Mouse (Mus musculus) hindbrain, embryonic 12.5 days (tissue): ENCODE measurements around the gene Omd. TPM values are rescaled to one million over a fixed set of nuclear protein-coding genes. Genes with fewer than 3 reads are reported as not detected.

Experiments
- ATAC-seq: fragments of 200-750 bp; cut with Nextera tagmentation; 2 replicates; pipeline ENCODE4 v1.8.0; 2017; ENCODE audit warnings: moderate TSS enrichment; ENCODE audit not compliant: low FRiP score
- H3K27ac ChIP-seq: fragments of 300-500 bp; sonication (generic); 2 replicates; pipeline ENCODE4 v1.5.1; 2016; ENCODE audit warnings: mild to moderate bottlenecking
- H3K27me3 ChIP-seq: fragments of 300-500 bp; sonication (generic); 2 replicates; pipeline ENCODE4 v1.6.1; 2016; ENCODE audit warnings: mild to moderate bottlenecking
- H3K36me3 ChIP-seq: fragments of 300-500 bp; sonication (generic); 2 replicates; pipeline ENCODE4 v1.6.1; 2016; ENCODE audit warnings: mild to moderate bottlenecking
- H3K4me1 ChIP-seq: fragments of 300-500 bp; sonication (generic); 2 replicates; pipeline ENCODE4 v1.6.1; 2016
- H3K4me2 ChIP-seq: fragments of 300-500 bp; sonication (generic); replicated peaks from 2 replicates; pipeline ENCODE4 v1.6.1; 2016; ENCODE audit warnings: mild to moderate bottlenecking
- H3K4me3 ChIP-seq: fragments of 300-500 bp; sonication (generic); 2 replicates; pipeline ENCODE4 v1.5.1; 2016; ENCODE audit warnings: mild to moderate bottlenecking
- H3K9ac ChIP-seq: fragments of 300-500 bp; sonication (generic); 2 replicates; pipeline ENCODE4 v1.6.1; 2016; ENCODE audit warnings: mild to moderate bottlenecking, moderate library complexity
- H3K9me3 ChIP-seq: fragments of 300-500 bp; sonication (generic); replicated peaks from 2 replicates; pipeline ENCODE4 v1.6.1; 2016; ENCODE audit warnings: mild to moderate bottlenecking
- WGBS: fragments of 180-500 bp; shearing (Covaris S2); methylation state at CpG from one replicate; pipeline ENCODE4 v1.1.7; 2016; 5-methylcytosine and 5-hydroxymethylcytosine counted together
- polyA plus RNA-seq: library from polyadenylated mRNA; unstranded; fragments of >200 nt; fragmentation: Nextera tagmentation; extraction: Ambion mirVana; gene quantifications from 2 replicates; pipeline ENCODE4 v1.2.1, GENCODE M21; 2016

Omd gene
- polyA plus RNA-seq, result 0.30 and 0.58 TPM in 2 replicates

GRCm38 (mm10) chr13:49581541-49582530 lies at the start of gene Omd:
Omd (plus strand) TSS chr13:49582462.
- Histone ChIP-seq H3K9me3 (no peaks in the 10 kb centered on the region), H3K4me1 (no peaks in the 10 kb centered on the region), H3K36me3 (no peaks in the 10 kb centered on the region), H3K9ac (no peak within 1 kb of the TSS), H3K27me3 (no peaks in the 10 kb centered on the region), H3K4me3 (no peak within 1 kb of the TSS), H3K4me2 (no peak within 1 kb of the TSS), H3K27ac (0 out of 2 replicates have a peak within 1 kb of the TSS, but pooled peaks have one; percentile 17)
- no peak for ATAC-seq
- WGBS, result 78% methylated on average over 8 of the region's 8 CpGs

GRCm38 (mm10) chr13:49536946-49537345 lies 45.3 kb upstream of the Omd start:
- Histone ChIP-seq H3K36me3 (no peaks in the 10 kb centered on the region), H3K4me3 (no peak overlapping the region), H3K27me3 (no peaks in the 10 kb centered on the region), H3K9ac (no peak overlapping the region), H3K27ac (no peak overlapping the region), H3K4me2 (no peak overlapping the region), H3K9me3 (no peaks in the 10 kb centered on the region), H3K4me1 (no peaks in the 10 kb centered on the region)
- ATAC-seq, result no peak
- WGBS, result 94% methylated on average over 1 of the region's 1 CpGs

- Histone ChIP-seq H3K4me3 (no peak overlapping the region), H3K27ac (no peak overlapping the region), H3K9me3 (no peaks in the 10 kb centered on the region), H3K27me3 (no peaks in the 10 kb centered on the region), H3K4me2 (no peak overlapping the region), H3K36me3 (no peaks in the 10 kb centered on the region), H3K9ac (no peak overlapping the region), H3K4me1 (no peaks in the 10 kb centered on the region)
- 94% methylated on average over 1 of the region's 1 CpGs for WGBS
- no peak for ATAC-seq
Measured at GRCm38 (mm10) chr13:49538693-49539092, 43.6 kb upstream of the Omd start.

- no peak for ATAC-seq
- no peak within 1 kb of the TSS for H3K27ac ChIP-seq
- H3K4me3 ChIP-seq, result no peak within 1 kb of the TSS
- 80% methylated on average over 3 of the region's 3 CpGs for WGBS
- H3K4me1 ChIP-seq, result no peaks in the 10 kb centered on the region
- H3K27me3 ChIP-seq, result no peaks in the 10 kb centered on the region
- no peak within 1 kb of the TSS for H3K4me2 ChIP-seq
- no peak within 1 kb of the TSS for H3K9ac ChIP-seq
- no peaks in the 10 kb centered on the region for H3K36me3 ChIP-seq
- no peaks in the 10 kb centered on the region for H3K9me3 ChIP-seq
Measured at GRCm38 (mm10) chr13:49544279-49544678, 38.0 kb upstream of the Omd start, which contains the start of gene Aspn. Aspn (plus strand) TSS chr13:49544443.

- Histone ChIP-seq H3K36me3 (no peaks in the 10 kb centered on the region), H3K4me3 (no peak overlapping the region), H3K9me3 (no peaks in the 10 kb centered on the region), H3K4me1 (no peaks in the 10 kb centered on the region), H3K27me3 (no peaks in the 10 kb centered on the region), H3K4me2 (no peak overlapping the region), H3K27ac (no peak overlapping the region), H3K9ac (no peak overlapping the region)
- WGBS, result 66% methylated on average over 3 of the region's 3 CpGs
- no peak for ATAC-seq
Measured at GRCm38 (mm10) chr13:49545646-49546045, 36.6 kb upstream of the Omd start.

- Histone ChIP-seq H3K27me3 (no peaks in the 10 kb centered on the region), H3K9me3 (no peaks in the 10 kb centered on the region), H3K4me1 (no peaks in the 10 kb centered on the region), H3K9ac (no peak overlapping the region), H3K27ac (no peak overlapping the region), H3K36me3 (no peaks in the 10 kb centered on the region), H3K4me2 (no peak overlapping the region), H3K4me3 (no peak overlapping the region)
- ATAC-seq, result no peak
- WGBS, result 86% methylated on average over 1 of the region's 1 CpGs
Measured at GRCm38 (mm10) chr13:49546517-49546916, 35.7 kb upstream of the Omd start.

GRCm38 (mm10) chr13:49547563-49548150 lies 34.6 kb upstream of the Omd start:
- WGBS, result 86% methylated on average over 1 of the region's 1 CpGs
- no peak overlapping the region for H3K4me3 ChIP-seq

GRCm38 (mm10) chr13:49549616-49550015 lies 32.6 kb upstream of the Omd start:
- no peaks in the 10 kb centered on the region for H3K36me3 ChIP-seq
- H3K9me3 ChIP-seq, result no peaks in the 10 kb centered on the region
- H3K9ac ChIP-seq, result no peak overlapping the region
- H3K27ac ChIP-seq, result no peak overlapping the region
- ATAC-seq, result no peak
- H3K4me2 ChIP-seq, result no peak overlapping the region
- 92% methylated on average over 3 of the region's 3 CpGs for WGBS
- H3K4me1 ChIP-seq, result no peaks in the 10 kb centered on the region
- H3K4me3 ChIP-seq, result no peak overlapping the region
- no peaks in the 10 kb centered on the region for H3K27me3 ChIP-seq

More at GRCm38 (mm10) chr13:49547563-49548150, 34.6 kb upstream of the Omd start:
- Histone ChIP-seq H3K9ac (no peak overlapping the region), H3K4me1 (no peaks in the 10 kb centered on the region), H3K36me3 (no peaks in the 10 kb centered on the region), H3K4me2 (no peak overlapping the region), H3K9me3 (no peaks in the 10 kb centered on the region), H3K27me3 (no peaks in the 10 kb centered on the region), H3K27ac (no peak overlapping the region)
- no peak for ATAC-seq

GRCm38 (mm10) chr13:49554519-49554918 lies 27.7 kb upstream of the Omd start:
- no peak overlapping the region for H3K27ac ChIP-seq

GRCm38 (mm10) chr13:49556203-49556602 lies 26.1 kb upstream of the Omd start:
- no peak for ATAC-seq
- Histone ChIP-seq H3K27me3 (no peaks in the 10 kb centered on the region), H3K36me3 (no peaks in the 10 kb centered on the region), H3K4me2 (no peak overlapping the region), H3K4me3 (no peak overlapping the region), H3K4me1 (no peaks in the 10 kb centered on the region), H3K27ac (no peak overlapping the region), H3K9ac (no peak overlapping the region), H3K9me3 (no peaks in the 10 kb centered on the region)
- 90% methylated on average over 1 of the region's 1 CpGs for WGBS

More at GRCm38 (mm10) chr13:49554519-49554918, 27.7 kb upstream of the Omd start:
- WGBS, result 72% methylated on average over 5 of the region's 5 CpGs
- Histone ChIP-seq H3K9me3 (no peaks in the 10 kb centered on the region), H3K4me3 (no peak overlapping the region), H3K27me3 (no peaks in the 10 kb centered on the region), H3K4me1 (no peaks in the 10 kb centered on the region), H3K4me2 (no peak overlapping the region), H3K36me3 (no peaks in the 10 kb centered on the region), H3K9ac (no peak overlapping the region)
- no peak for ATAC-seq

- H3K36me3 ChIP-seq, result no peaks in the 10 kb centered on the region
- no peaks in the 10 kb centered on the region for H3K9me3 ChIP-seq
- no peak overlapping the region for H3K9ac ChIP-seq
- no peak overlapping the region for H3K27ac ChIP-seq
- H3K4me3 ChIP-seq, result no peak overlapping the region
- H3K4me2 ChIP-seq, result no peak overlapping the region
- H3K4me1 ChIP-seq, result no peaks in the 10 kb centered on the region
- whole genome bisulfite sequencing, result 86% methylated on average over 1 of the region's 1 CpGs
- H3K27me3 ChIP-seq, result no peaks in the 10 kb centered on the region
- no peak for ATAC-seq
Measured at GRCm38 (mm10) chr13:49556924-49557323, 25.3 kb upstream of the Omd start.

GRCm38 (mm10) chr13:49559185-49559584 lies 23.1 kb upstream of the Omd start:
- ATAC-seq, result no peak
- Histone ChIP-seq H3K27ac (no peak overlapping the region), H3K4me2 (no peak overlapping the region), H3K27me3 (no peaks in the 10 kb centered on the region), H3K4me3 (no peak overlapping the region), H3K9ac (no peak overlapping the region), H3K9me3 (no peaks in the 10 kb centered on the region), H3K4me1 (no peaks in the 10 kb centered on the region), H3K36me3 (no peaks in the 10 kb centered on the region)
- WGBS, result 35% methylated on average over 2 of the region's 2 CpGs
